Mouse (Mus musculus): ENCODE results near the gene Fam131a.
"Not testable (repeated sequence)": the region's sequence is repeated elsewhere in the genome, so short reads cannot be mapped to it uniquely, and the experiment has no call there.

Gene Fam131a

GRCm38 (mm10) chr16:20693111-20693701 is at the start of gene Fam131a:
Fam131a (plus strand) TSS chr16:20693241.
- DNase-seq, result peak; percentile 95

GRCm38 (mm10) chr16:20643911-20644310 is 49.1 kb upstream of the Fam131a start:
- DNase-seq, result no peak

GRCm38 (mm10) chr16:20651076-20651946 is 41.7 kb upstream of the Fam131a start, which contains the start of gene Psmd2:
Psmd2 (plus strand) TSS chr16:20651652.
- peak; percentile 95 for DNase-seq

- DNase-seq, result no peak
Measured at GRCm38 (mm10) chr16:20651947-20652310, 41.1 kb upstream of the Fam131a start.

GRCm38 (mm10) chr16:20653315-20653714 is 39.7 kb upstream of the Fam131a start:
- DNase-seq, result no peak

GRCm38 (mm10) chr16:20657661-20658060 is 35.4 kb upstream of the Fam131a start:
- no peak for DNase-seq

- DNase-seq, result not testable (repeated sequence)
Measured at GRCm38 (mm10) chr16:20668013-20668412, 25.0 kb upstream of the Fam131a start, which contains the start of gene Eif4g1. Eif4g1 (plus strand) TSS chr16:20668313.

GRCm38 (mm10) chr16:20670291-20670690 is 22.8 kb upstream of the Fam131a start:
- DNase-seq, result no peak

GRCm38 (mm10) chr16:20671886-20672285 is 21.2 kb upstream of the Fam131a start:
- DNase-seq, result no peak

GRCm38 (mm10) chr16:20672500-20672902 is 20.5 kb upstream of the Fam131a start:
- DNase-seq, result peak; percentile 95

GRCm38 (mm10) chr16:20672965-20673705 is 19.9 kb upstream of the Fam131a start:
- peak; percentile 61 for DNase-seq

- DNase-seq, result peak; percentile 57
Measured at GRCm38 (mm10) chr16:20673706-20674303, 19.2 kb upstream of the Fam131a start.

GRCm38 (mm10) chr16:20675213-20675612 is 17.8 kb upstream of the Fam131a start:
- DNase-seq, result no peak

GRCm38 (mm10) chr16:20676702-20677101 is 16.3 kb upstream of the Fam131a start:
- no peak for DNase-seq

GRCm38 (mm10) chr16:20677380-20677779 is 15.7 kb upstream of the Fam131a start:
- no peak for DNase-seq

- peak; percentile 77 for DNase-seq
Measured at GRCm38 (mm10) chr16:20677974-20678675, 14.9 kb upstream of the Fam131a start.

- DNase-seq, result no peak
Measured at GRCm38 (mm10) chr16:20690774-20691173, 2.3 kb upstream of the Fam131a start.

GRCm38 (mm10) chr16:20691617-20692016 is 1.4 kb upstream of the Fam131a start:
- no peak for DNase-seq

GRCm38 (mm10) chr16:20692241-20692965 is 638 bp upstream of the Fam131a start:
- DNase-seq, result peak; percentile 64

- DNase-seq, result peak; percentile 79
Measured at GRCm38 (mm10) chr16:20694781-20695180, 1.7 kb downstream of the Fam131a start.

GRCm38 (mm10) chr16:20695622-20696323 is 2.7 kb downstream of the Fam131a start:
- DNase-seq, result peak; percentile 91
